Mouse (Mus musculus): ENCODE measurements at regions not wholly inside any gene's neighbourhood (a gene's known extent, or its start where the extent isn't known, plus 50 kb on each side); places are given as distances from the start of the nearest gene placed in this dataset.
A peak's percentile ranks its signal among the peaks of the same experiment; 100 is the strongest.
"Not testable (repeated sequence)": the region's sequence is repeated elsewhere in the genome, so short reads cannot be mapped to it uniquely, and the experiment has no call there.

DNA sequence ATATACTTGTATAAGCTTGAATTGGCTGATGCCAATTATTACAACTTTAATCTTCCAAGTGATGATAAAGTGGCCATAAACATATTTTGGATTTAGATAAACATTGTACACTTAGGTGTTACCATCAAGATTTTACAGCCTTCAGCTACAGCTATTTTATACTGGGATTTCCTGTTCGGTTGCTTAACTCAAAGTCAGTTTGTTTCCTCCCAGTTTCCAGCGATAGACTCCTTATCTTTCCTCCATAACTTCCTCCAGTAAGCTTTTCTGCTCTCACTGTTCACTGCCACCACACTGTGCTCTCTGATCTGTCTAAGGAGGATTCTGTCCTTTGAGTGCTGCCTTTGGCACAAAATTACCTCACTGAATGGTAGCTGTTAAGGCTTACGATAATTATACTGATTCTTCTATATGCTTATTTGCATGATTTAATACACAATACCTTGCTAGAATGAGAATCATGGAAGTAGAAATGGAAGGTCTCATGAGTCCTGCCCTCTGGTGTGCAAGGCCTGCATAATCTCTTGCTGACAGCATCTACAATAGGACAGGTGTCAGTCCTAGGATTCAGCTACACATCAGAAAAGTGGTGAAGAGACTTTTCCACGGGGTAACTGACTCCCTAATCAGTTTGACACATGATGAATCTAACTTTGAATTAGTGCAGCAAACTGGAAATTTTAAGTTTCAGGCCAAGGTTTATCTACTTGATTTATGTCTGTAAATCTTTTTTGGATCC is 503.0 kb downstream of the Dad1 start:
- no peaks in the 10 kb centered on the region for H3K27me3 ChIP-seq (ENCODE audit: control insufficient read depth, insufficient read depth, low read length)
- no peak overlapping the region for H3K4me3 ChIP-seq (ENCODE audit: control insufficient read depth, low read depth, low read length)
- TF ChIP-seq CTCF (IDR thresholded peaks at IDR 0.05; ENCODE audit: control insufficient read depth, insufficient read depth, insufficient replicate concordance, low read depth, low read length) (no peak), POLR2A (IDR thresholded peaks at IDR 0.05; ENCODE audit: control insufficient read depth, low read depth, low read length) (no peak)
- no peaks in the 10 kb centered on the region for H3K4me1 ChIP-seq (ENCODE audit: control insufficient read depth, insufficient read depth, low read length)
- H3K36me3 ChIP-seq (ENCODE audit: control insufficient read depth, insufficient read depth, low read length): no peaks in the 10 kb centered on the region
- no peak overlapping the region for H3K27ac ChIP-seq (ENCODE audit: control insufficient read depth, insufficient read depth, low read depth, low read length)

DNA sequence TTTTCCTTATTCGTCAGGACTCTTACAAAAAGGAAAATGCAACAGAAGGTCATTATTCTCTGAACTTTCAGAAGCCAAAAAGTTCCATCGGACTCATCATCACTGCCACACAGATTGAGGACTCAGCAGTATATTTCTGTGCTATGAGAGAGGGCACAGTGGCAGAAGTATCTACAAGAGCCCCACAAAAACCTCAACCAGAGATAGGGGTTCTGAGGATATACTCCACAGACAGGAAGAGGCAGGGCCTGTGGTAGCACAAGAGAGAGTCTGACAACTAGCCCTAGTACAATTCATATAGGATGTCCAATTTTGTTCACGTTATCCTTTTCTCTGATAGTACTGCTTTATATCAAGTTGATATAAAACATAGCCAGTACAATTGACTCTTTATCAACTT is 510.4 kb downstream of the Dad1 start:
- not testable (repeated sequence) for H3K4me1 ChIP-seq (ENCODE audit: control insufficient read depth, insufficient read depth, low read length); H3K36me3 ChIP-seq (ENCODE audit: control insufficient read depth, insufficient read depth, low read length); H3K4me3 ChIP-seq (ENCODE audit: control insufficient read depth, low read depth, low read length); H3K27ac ChIP-seq (ENCODE audit: control insufficient read depth, insufficient read depth, low read depth, low read length); H3K27me3 ChIP-seq (ENCODE audit: control insufficient read depth, insufficient read depth, low read length)

DNA sequence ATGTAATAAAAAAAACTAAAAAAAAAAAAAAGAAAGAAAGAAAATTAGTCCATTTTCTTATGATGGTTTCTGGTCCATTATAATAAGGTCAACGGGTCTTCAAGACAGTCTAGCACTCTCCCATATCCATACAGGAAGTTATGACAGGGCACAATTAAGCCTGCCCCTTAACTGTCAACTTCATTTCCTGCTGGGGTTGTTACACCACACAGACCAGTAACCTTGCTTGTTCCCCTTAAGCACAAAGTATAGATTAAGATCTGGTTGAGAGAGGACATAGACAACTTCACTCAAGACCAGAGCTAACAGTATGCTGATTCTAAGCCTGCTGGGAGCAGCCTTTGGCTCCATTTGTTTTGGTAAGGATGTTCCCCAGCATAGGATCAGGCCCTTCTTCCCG is 511.0 kb downstream of the Dad1 start:
- not testable (repeated sequence) for H3K27ac ChIP-seq (ENCODE audit: control insufficient read depth, insufficient read depth, low read depth, low read length); H3K36me3 ChIP-seq (ENCODE audit: control insufficient read depth, insufficient read depth, low read length); H3K27me3 ChIP-seq (ENCODE audit: control insufficient read depth, insufficient read depth, low read length); H3K4me3 ChIP-seq (ENCODE audit: control insufficient read depth, low read depth, low read length); H3K4me1 ChIP-seq (ENCODE audit: control insufficient read depth, insufficient read depth, low read length)

DNA sequence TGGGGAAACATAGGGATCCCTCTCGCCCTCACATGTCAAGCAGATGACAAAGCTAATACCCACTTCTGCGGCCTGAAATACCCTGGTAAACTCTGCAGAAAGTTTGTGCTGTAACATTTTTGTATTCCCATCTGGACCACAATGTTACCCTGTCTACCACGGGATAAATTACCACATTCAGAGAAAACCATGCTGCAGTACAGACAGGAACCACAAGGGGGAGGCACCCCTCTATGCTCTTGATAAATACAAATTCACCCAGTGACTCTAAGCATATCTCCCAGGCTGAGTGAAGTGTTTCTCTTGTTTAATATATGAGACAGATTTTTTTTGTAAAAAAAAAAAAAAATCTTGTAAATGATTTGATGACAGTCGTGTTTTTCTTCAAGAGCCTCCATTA is 512.7 kb downstream of the Dad1 start:
- H3K27me3 ChIP-seq (ENCODE audit: control insufficient read depth, insufficient read depth, low read length); H3K4me1 ChIP-seq (ENCODE audit: control insufficient read depth, insufficient read depth, low read length); H3K27ac ChIP-seq (ENCODE audit: control insufficient read depth, insufficient read depth, low read depth, low read length); H3K4me3 ChIP-seq (ENCODE audit: control insufficient read depth, low read depth, low read length); H3K36me3 ChIP-seq (ENCODE audit: control insufficient read depth, insufficient read depth, low read length): not testable (repeated sequence)

DNA sequence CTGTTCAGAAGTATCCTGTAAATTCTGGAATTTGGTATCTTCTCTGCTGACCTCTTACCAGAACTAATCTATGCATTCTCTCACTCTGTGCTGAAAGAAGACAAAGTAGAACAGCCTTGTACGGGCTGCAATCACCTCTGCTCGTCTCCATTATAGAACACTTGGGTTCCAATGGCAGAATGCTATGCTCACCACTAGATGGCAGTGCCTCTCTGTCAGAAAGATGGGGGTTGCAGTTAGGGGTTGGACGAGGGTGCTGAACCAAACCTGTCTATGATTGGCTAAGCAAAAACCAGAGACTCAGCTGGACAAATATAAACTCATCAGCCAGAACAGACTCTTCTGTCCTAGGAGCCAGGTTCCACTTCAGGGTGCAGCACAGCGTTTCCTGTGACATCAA is 515.9 kb downstream of the Dad1 start:
- not testable (repeated sequence) for H3K27ac ChIP-seq (ENCODE audit: control insufficient read depth, insufficient read depth, low read depth, low read length); H3K4me1 ChIP-seq (ENCODE audit: control insufficient read depth, insufficient read depth, low read length); H3K36me3 ChIP-seq (ENCODE audit: control insufficient read depth, insufficient read depth, low read length); H3K4me3 ChIP-seq (ENCODE audit: control insufficient read depth, low read depth, low read length); H3K27me3 ChIP-seq (ENCODE audit: control insufficient read depth, insufficient read depth, low read length)
- TF ChIP-seq CTCF (IDR thresholded peaks at IDR 0.05; ENCODE audit: control insufficient read depth, insufficient read depth, insufficient replicate concordance, low read depth, low read length): peak; percentile 10; the same call in 1 of the 2 replicates

DNA sequence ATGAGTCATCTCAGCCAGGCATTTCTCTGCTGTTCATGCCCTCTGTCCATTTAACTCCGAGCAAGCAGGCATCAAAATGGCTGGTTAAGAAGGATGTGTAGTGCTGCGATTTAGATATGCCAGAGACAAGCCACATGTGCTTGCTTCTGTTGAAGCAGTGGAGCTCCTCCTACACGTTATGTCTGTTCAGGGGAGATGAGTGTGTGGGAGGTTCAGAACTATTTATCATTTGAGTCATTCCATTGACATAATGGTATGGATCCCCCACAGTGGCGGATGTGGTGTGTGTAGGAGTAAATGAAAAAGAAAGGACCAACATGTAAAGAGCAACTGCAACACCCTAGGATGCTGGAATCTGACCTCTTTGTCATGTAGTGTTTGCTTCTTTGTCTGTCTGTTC is 517.6 kb downstream of the Dad1 start:
- not testable (repeated sequence) for H3K4me1 ChIP-seq (ENCODE audit: control insufficient read depth, insufficient read depth, low read length); H3K27ac ChIP-seq (ENCODE audit: control insufficient read depth, insufficient read depth, low read depth, low read length); H3K27me3 ChIP-seq (ENCODE audit: control insufficient read depth, insufficient read depth, low read length); H3K4me3 ChIP-seq (ENCODE audit: control insufficient read depth, low read depth, low read length); H3K36me3 ChIP-seq (ENCODE audit: control insufficient read depth, insufficient read depth, low read length)

DNA sequence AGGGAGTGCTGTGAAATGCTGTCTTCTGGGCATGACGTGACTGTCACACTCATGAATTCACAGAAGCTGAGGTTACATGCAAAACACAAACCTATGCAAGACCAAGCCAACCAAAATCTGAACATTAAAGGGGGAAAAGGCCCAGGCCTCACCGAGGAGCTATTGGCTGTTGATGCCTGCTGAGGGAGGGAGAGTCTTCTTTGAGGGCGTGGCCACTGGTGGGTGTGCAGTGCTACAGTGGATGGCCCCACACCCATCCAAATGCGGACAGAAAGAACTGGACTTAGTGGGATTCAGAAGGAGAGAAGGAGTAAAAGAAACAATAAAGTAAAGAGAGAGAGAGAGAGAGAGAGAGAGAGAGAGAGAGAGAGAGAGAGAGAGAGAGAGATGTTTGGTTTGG is 522.3 kb downstream of the Dad1 start:
- H3K4me1 ChIP-seq (ENCODE audit: control insufficient read depth, insufficient read depth, low read length); H3K27ac ChIP-seq (ENCODE audit: control insufficient read depth, insufficient read depth, low read depth, low read length); H3K36me3 ChIP-seq (ENCODE audit: control insufficient read depth, insufficient read depth, low read length); H3K4me3 ChIP-seq (ENCODE audit: control insufficient read depth, low read depth, low read length); H3K27me3 ChIP-seq (ENCODE audit: control insufficient read depth, insufficient read depth, low read length): not testable (repeated sequence)

DNA sequence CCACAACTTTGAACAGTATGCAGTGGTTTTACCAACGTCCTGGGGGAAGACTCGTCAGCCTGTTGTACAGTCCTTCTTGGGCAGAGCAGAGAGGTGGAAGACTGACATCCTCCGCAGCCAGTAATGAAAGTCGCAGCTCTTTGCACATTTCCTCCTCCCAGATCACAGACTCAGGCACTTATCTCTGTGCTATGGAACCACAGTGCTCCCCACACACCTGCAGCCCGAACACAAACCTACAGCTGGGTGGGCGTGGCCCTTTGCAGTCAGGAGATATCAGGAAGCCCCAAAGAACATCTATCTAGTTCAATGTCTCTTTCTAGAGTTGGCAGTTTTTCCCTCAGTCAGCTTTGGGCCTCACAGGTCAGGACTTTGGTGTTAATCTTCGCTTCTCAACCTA is 524.0 kb downstream of the Dad1 start:
- H3K27ac ChIP-seq (ENCODE audit: control insufficient read depth, insufficient read depth, low read depth, low read length); H3K27me3 ChIP-seq (ENCODE audit: control insufficient read depth, insufficient read depth, low read length); H3K4me1 ChIP-seq (ENCODE audit: control insufficient read depth, insufficient read depth, low read length); H3K36me3 ChIP-seq (ENCODE audit: control insufficient read depth, insufficient read depth, low read length); H3K4me3 ChIP-seq (ENCODE audit: control insufficient read depth, low read depth, low read length): not testable (repeated sequence)

DNA sequence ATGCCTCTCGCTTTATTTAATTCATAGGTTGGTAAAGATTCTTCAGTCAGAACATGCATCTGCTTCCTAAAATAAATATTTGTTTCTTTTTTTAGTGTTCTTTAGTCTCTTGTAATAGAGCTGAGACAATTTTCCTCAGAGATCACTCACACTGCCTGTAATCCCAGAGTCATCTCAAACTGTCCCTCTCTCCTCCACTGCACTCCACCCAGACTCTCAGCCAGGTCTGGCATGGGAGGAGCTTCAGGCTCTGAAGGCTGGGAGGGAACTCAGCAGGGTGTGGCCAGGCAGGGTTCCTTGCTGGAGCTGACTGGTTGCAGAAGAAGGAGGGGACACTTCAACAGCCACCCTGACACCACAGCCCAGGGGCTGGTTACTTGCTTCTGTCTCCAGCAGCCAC is 524.8 kb downstream of the Dad1 start:
- H3K4me3 ChIP-seq (ENCODE audit: control insufficient read depth, low read depth, low read length); H3K4me1 ChIP-seq (ENCODE audit: control insufficient read depth, insufficient read depth, low read length); H3K36me3 ChIP-seq (ENCODE audit: control insufficient read depth, insufficient read depth, low read length); H3K27ac ChIP-seq (ENCODE audit: control insufficient read depth, insufficient read depth, low read depth, low read length); H3K27me3 ChIP-seq (ENCODE audit: control insufficient read depth, insufficient read depth, low read length): not testable (repeated sequence)

DNA sequence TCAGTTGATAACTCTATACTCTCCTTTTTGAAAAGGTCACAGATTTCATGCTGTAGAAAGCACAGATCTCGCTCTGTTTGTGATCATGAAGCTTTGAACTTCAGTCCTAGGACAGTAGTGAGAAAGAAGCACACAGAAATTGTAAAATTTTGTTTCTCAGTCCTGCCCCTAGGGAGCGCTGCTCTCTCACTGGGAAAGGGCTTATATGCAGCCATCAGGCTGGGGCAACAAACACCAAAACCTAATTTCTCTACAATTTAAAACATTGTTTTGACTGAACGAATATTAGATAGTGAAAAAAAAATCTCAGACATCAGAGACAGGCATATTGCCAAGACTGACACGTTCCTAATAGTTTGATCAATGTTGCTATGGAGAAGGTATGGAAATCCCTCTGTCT is 527.0 kb downstream of the Dad1 start:
- not testable (repeated sequence) for H3K27me3 ChIP-seq (ENCODE audit: control insufficient read depth, insufficient read depth, low read length); H3K4me1 ChIP-seq (ENCODE audit: control insufficient read depth, insufficient read depth, low read length); H3K36me3 ChIP-seq (ENCODE audit: control insufficient read depth, insufficient read depth, low read length); H3K27ac ChIP-seq (ENCODE audit: control insufficient read depth, insufficient read depth, low read depth, low read length); H3K4me3 ChIP-seq (ENCODE audit: control insufficient read depth, low read depth, low read length)

DNA sequence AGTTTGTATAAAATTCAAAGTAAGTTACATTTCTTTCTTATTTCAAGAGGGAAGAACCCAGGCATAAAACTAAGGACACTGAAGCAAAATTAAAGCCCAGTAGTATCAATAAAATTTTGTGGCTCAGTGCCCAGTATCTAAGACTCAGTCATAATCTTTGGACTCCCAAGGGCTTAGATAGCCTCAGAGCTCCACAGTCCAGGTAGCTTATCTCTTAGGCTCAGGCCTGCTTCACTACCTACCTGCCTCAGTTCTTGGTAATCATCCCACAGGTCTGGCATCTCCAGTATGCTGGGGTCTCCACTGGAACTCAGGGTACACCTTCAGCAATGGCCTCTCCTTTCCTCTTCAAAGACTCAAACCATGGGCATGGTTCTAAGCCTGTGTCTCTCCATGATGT is 530.3 kb downstream of the Dad1 start:
- not testable (repeated sequence) for H3K4me1 ChIP-seq (ENCODE audit: control insufficient read depth, insufficient read depth, low read length); H3K4me3 ChIP-seq (ENCODE audit: control insufficient read depth, low read depth, low read length); H3K27me3 ChIP-seq (ENCODE audit: control insufficient read depth, insufficient read depth, low read length); H3K36me3 ChIP-seq (ENCODE audit: control insufficient read depth, insufficient read depth, low read length); H3K27ac ChIP-seq (ENCODE audit: control insufficient read depth, insufficient read depth, low read depth, low read length)

DNA sequence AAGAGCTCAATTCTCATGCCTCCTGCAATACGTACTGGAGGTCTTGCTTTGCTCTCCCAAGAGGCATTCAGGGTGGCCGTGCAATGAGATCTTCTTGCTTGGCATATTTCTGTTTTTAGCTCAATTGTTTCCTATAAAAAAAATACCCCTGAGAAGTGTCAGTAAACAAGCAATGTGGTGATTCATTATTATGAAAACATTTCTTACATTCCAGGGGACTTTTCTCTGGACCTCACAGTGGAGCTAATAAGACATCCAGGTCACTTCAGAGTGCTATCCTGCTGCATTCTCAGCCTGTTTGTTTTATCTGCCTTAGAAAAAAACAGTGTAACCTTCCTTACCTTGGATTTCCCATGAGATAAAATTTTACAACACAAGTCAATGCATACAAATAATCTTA is 532.0 kb downstream of the Dad1 start:
- H3K4me3 ChIP-seq (ENCODE audit: control insufficient read depth, low read depth, low read length); H3K27me3 ChIP-seq (ENCODE audit: control insufficient read depth, insufficient read depth, low read length); H3K4me1 ChIP-seq (ENCODE audit: control insufficient read depth, insufficient read depth, low read length); H3K27ac ChIP-seq (ENCODE audit: control insufficient read depth, insufficient read depth, low read depth, low read length); H3K36me3 ChIP-seq (ENCODE audit: control insufficient read depth, insufficient read depth, low read length): not testable (repeated sequence)

Measured in testis, adult 2 months (tissue).